Mouse (Mus musculus): ENCODE measurements around the gene Minpp1.

GRCm38 (mm10) chr19:32490976-32491375, 5.4 kb downstream of the Minpp1 start:
- TF ChIP-seq CTCF (IDR thresholded peaks at IDR 0.05) (no peak), EP300 (IDR thresholded peaks at IDR 0.05) (no peak)
